Mouse (Mus musculus) heart, postnatal 0 days (tissue): Measurements from ENCODE around the gene Gm49354.

Source experiments
- CTCF ChIP-seq: IDR thresholded peaks from 2 replicates; pipeline ENCODE4 v1.5.1; 2016; ENCODE audit warnings: antibody characterized with exemption, control low read depth, low read depth
- EP300 ChIP-seq: IDR thresholded peaks from 2 replicates; pipeline ENCODE4 v1.6.1; 2016; ENCODE audit warnings: antibody characterized with exemption, low read depth

DNA sequence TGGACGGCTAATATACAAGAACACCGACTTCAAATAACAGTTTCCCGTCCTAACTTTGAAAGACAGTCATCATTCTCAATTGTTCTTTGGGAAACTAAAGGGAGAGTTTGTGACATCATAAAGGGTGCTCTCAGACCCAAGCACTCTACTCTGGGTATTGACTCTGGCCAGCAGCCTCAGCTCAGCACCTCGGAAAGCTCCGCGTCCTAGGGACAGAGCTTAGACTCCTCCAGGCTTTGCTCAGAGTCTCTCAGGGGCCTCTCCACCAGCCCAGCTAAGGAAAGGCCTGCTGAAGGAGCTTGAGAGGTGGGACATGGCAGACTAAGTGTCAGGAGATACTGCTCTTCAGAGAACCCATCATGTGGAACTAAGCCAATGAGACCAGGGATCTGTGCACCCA is 35.9 kb downstream of the Gm49354 start:
- TF ChIP-seq CTCF (no peak), EP300 (no peak)
